Mouse (Mus musculus): ENCODE measurements at regions not wholly inside any gene's neighbourhood (a gene's known extent, or its start where the extent isn't known, plus 50 kb on each side); places are given as distances from the start of the nearest gene placed in this dataset.

GRCm38 (mm10) chr2:22026794-22027193, 200.5 kb upstream of the Myo3a start:
- Histone ChIP-seq H3K9me3 (replicated peaks; ENCODE audit: insufficient read depth, low read length) (no peaks in the 10 kb centered on the region), H3K9ac (ENCODE audit: control insufficient read depth, low read depth, low read length, poor library complexity, severe bottlenecking) (no peak overlapping the region), H3K36me3 (ENCODE audit: control insufficient read depth in 1 of 2, insufficient read depth in 2 of 2, low read length in 2 of 2) (no peaks in the 10 kb centered on the region), H3K27ac (ENCODE audit: control insufficient read depth, low read depth, low read length) (no peak overlapping the region), H3K4me3 (ENCODE audit: control insufficient read depth in 1 of 2, insufficient read depth in 1 of 2, low read depth in 2 of 2, low read length in 2 of 2) (no peak overlapping the region), H3K27me3 (ENCODE audit: control insufficient read depth in 1 of 2, insufficient read depth in 2 of 2, low read length in 2 of 2) (no peaks in the 10 kb centered on the region; a peak in 2 of 4 replicates), H3K79me2 (ENCODE audit: control insufficient read depth, insufficient read depth, low read length, poor library complexity) (no peaks in the 10 kb centered on the region), H3K4me1 (ENCODE audit: control insufficient read depth in 1 of 2, insufficient read depth in 2 of 2, low read length in 2 of 2) (no peaks in the 10 kb centered on the region)
- no peak for DNase-seq (ENCODE audit: low read depth, low spot score)
- TF ChIP-seq MAZ (IDR thresholded peaks at IDR 0.05; ENCODE audit: low read depth, low read length) (no peak), POLR2A (IDR thresholded peaks at IDR 0.05; ENCODE audit: control insufficient read depth in 1 of 2, insufficient read depth in 1 of 2, low read depth in 1 of 2, low read length in 2 of 2, poor library complexity in 1 of 2) (no peak), MYC (IDR thresholded peaks at IDR 0.05; ENCODE audit: low read depth, low read length) (no peak), ZMIZ1 (IDR thresholded peaks at IDR 0.05; ENCODE audit: low read depth, low read length) (no peak), TCF12 (IDR thresholded peaks at IDR 0.05; ENCODE audit: low read depth, low read length) (no peak), TBP (IDR thresholded peaks at IDR 0.05; ENCODE audit: low read depth, low read length) (no peak), POLR2AphosphoS2 (IDR thresholded peaks at IDR 0.05; ENCODE audit: low read length) (no peak), ELF1 (IDR thresholded peaks at IDR 0.05; ENCODE audit: low read depth, low read length) (no peak), GATA1 (IDR thresholded peaks at IDR 0.05; ENCODE audit: low read depth, low read length) (no peak), MAFK (IDR thresholded peaks at IDR 0.05; ENCODE audit: borderline replicate concordance, low read depth, low read length) (no peak), CTCF (IDR thresholded peaks at IDR 0.05 in 2 of 3, conservative IDR thresholded peaks at IDR 0.05 in 1 of 3; ENCODE audit: control insufficient read depth in 1 of 3, insufficient read depth in 1 of 3, low read depth in 2 of 3, low read length in 3 of 3, poor library complexity in 1 of 3, severe bottlenecking in 1 of 3) (no peak), MAX (IDR thresholded peaks at IDR 0.05; ENCODE audit: low read length) (no peak), POLR2AphosphoS5 (IDR thresholded peaks at IDR 0.05; ENCODE audit: borderline replicate concordance, low read depth, low read length) (no peak), JUND (IDR thresholded peaks at IDR 0.05; ENCODE audit: low read depth, low read length) (no peak), MXI1 (IDR thresholded peaks at IDR 0.05; ENCODE audit: low read depth, low read length) (no peak), USF1 (IDR thresholded peaks at IDR 0.05; ENCODE audit: low read depth, low read length) (no peak), ZC3H11A (IDR thresholded peaks at IDR 0.05; ENCODE audit: low read depth, low read length) (no peak)

GRCm38 (mm10) chr2:22028569-22028968, 198.7 kb upstream of the Myo3a start:
- H3K36me3 ChIP-seq (ENCODE audit: control insufficient read depth in 1 of 2, insufficient read depth in 2 of 2, low read length in 2 of 2), result no peaks in the 10 kb centered on the region
- H3K79me2 ChIP-seq (ENCODE audit: control insufficient read depth, insufficient read depth, low read length, poor library complexity), result no peaks in the 10 kb centered on the region
- no peaks in the 10 kb centered on the region for H3K9me3 ChIP-seq (replicated peaks; ENCODE audit: insufficient read depth, low read length)
- TF ChIP-seq NRF1 (IDR thresholded peaks at IDR 0.05; ENCODE audit: insufficient read depth, low read depth, low read length, poor library complexity, severe bottlenecking) (no peak), CTCF (IDR thresholded peaks at IDR 0.05 in 2 of 3, conservative IDR thresholded peaks at IDR 0.05 in 1 of 3; ENCODE audit: control insufficient read depth in 1 of 3, insufficient read depth in 1 of 3, low read depth in 2 of 3, low read length in 3 of 3, poor library complexity in 1 of 3, severe bottlenecking in 1 of 3) (no peak), ZMIZ1 (IDR thresholded peaks at IDR 0.05; ENCODE audit: low read depth, low read length) (no peak), RCOR1 (IDR thresholded peaks at IDR 0.05; ENCODE audit: low read depth, low read length) (no peak), GATA1 (IDR thresholded peaks at IDR 0.05; ENCODE audit: low read depth, low read length) (no peak), KAT2A (conservative IDR thresholded peaks at IDR 0.05; ENCODE audit: low read depth, low read length) (no peak), MAX (IDR thresholded peaks at IDR 0.05; ENCODE audit: low read length) (no peak), MYC (IDR thresholded peaks at IDR 0.05; ENCODE audit: low read depth, low read length) (no peak), UBTF (IDR thresholded peaks at IDR 0.05; ENCODE audit: borderline replicate concordance, insufficient read depth, low read depth, low read length) (no peak), EP300 (IDR thresholded peaks at IDR 0.05; ENCODE audit: low read depth in 1 of 2, low read length in 2 of 2) (no peak)
- no peak for DNase-seq (ENCODE audit: low read depth, low spot score)
- no peak overlapping the region for H3K4me3 ChIP-seq (ENCODE audit: control insufficient read depth in 1 of 2, insufficient read depth in 1 of 2, low read depth in 2 of 2, low read length in 2 of 2)
- no peak overlapping the region for H3K9ac ChIP-seq (ENCODE audit: control insufficient read depth, low read depth, low read length, poor library complexity, severe bottlenecking)
- peaks cover 0 to 2% of the 10 kb centered on the region in 2 experiments; a peak in 2 of 4 replicates for H3K27me3 ChIP-seq (ENCODE audit: control insufficient read depth in 1 of 2, insufficient read depth in 2 of 2, low read length in 2 of 2)
- H3K4me1 ChIP-seq (ENCODE audit: control insufficient read depth in 1 of 2, insufficient read depth in 2 of 2, low read length in 2 of 2), result no peaks in the 10 kb centered on the region
- H3K27ac ChIP-seq (ENCODE audit: control insufficient read depth, low read depth, low read length), result no peak overlapping the region

Measured in MEL (cell line).